Mouse (Mus musculus) E14TG2a.4 (cell line): Measurements from ENCODE around the gene Pla2g4c.

Experiments
- CTCF ChIP-seq: conservative IDR thresholded peaks from 2 replicates; pipeline ENCODE4 v1.5.1; 2014; ENCODE audit warnings: low read length
- NANOG ChIP-seq: IDR thresholded peaks from 2 replicates; pipeline ENCODE4 v1.6.1; 2014; ENCODE audit warnings: borderline replicate concordance, low read length, mixed read lengths

DNA sequence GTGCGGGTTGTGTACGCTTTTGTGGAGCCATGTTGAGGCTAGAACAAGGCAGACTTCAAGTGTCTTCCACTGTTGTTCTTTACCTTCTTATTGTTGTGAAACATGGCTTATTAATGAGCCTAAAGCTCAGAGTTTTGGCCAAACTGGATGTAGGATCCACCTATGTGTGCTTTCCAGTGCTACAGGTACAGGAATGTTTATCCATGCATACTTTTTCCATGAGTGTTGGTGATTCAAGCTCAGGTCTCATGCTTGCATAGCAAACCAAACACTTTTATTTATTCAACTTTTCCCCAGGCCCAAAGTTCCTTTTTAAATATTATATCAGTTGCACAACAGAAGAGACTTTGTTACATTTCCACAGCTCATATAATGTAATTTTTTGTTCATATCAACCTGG is 6.1 kb downstream of the Pla2g4c start:
- TF ChIP-seq CTCF, result no peak
- no peak for TF ChIP-seq NANOG
